Mouse (Mus musculus) spleen, adult 12 weeks (tissue): ENCODE measurements around the gene Smc6.

Source experiments
- DNase-seq: peaks from one replicate; pipeline ENCODE4 v3.0.0; 2022; ENCODE audit warnings: low spot score

Gene Smc6

DNA sequence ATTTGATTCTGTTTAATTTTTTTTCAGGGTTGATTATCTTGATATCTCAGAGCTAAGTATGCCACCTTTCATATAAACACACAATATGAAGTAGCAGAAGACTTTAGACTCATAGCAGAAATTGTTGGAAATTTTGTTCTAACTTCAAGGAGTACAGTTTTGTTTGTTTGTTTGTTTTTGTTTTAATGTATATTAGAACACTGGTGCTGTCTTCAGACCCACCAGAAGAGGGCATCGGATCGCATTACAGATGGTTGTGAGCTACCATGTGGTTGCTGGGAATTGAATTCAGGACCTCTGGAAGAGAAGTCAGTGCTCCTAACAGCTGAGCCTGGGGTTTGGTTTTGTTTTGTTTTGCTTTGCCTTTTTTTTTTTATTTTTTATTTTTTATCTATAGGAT lies 20.7 kb downstream of the Smc6 start:
- DNase-seq = no peak

DNA sequence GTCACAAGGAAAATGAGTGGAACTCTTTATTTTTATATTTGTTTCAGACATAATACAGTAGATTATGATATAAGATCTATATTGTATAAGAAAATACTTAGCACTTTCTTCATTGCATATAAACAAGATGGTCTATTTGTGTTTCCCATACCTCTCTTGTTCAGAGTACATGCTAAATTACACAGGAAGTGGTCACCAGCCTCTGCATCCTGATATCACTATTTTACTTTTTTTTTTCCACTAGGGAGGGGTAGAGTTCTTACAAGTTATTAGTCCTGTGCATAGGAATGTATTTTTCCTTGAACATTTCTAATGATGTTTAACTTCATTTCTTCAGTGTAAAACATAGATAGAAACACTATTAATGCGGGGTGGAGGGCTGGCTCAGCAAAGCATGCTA lies 35.2 kb downstream of the Smc6 start:
- no peak for DNase-seq

DNA sequence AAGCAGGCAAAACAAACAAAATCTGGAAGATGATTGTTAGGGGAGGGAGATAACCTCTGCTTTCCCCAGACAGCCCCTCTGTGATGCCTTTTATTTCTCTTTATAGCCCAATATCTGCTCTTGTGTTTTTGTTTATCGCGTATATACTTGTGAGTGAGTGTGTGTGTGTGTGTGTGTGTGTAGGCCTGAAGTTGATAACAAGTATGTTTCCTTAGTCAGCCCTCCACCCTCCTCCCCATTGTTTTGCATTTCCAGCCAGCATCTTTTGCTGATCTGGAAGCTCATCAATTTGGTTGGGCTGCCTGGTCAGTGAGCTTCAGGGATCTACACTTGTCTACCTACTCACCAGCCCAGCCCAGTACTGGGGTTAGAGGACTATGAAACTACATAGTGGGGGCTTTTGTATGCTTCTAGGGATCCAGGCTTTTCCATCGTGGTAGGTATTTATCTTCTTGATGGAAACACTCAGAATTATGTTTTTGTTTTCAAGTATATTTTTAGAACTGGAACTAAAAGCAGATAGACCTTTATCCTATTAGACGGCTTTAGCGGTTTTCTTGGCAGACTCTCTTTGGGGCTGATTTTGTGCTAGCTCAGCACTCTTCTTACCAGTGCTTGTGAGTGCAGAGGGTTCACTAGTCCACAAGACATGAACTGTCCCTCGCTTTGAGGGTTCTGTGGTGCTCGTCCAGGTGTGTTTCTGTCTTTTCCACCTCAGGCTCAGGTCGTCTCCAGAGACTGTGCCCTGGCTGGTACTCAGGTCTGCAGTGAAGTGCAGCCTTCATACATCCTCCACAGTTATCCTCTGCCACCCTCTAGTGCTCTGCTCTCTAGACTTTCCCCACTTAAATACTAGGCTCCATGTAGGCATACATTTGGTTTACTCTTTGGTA lies 41.3 kb downstream of the Smc6 start:
- no peak for DNase-seq

DNA sequence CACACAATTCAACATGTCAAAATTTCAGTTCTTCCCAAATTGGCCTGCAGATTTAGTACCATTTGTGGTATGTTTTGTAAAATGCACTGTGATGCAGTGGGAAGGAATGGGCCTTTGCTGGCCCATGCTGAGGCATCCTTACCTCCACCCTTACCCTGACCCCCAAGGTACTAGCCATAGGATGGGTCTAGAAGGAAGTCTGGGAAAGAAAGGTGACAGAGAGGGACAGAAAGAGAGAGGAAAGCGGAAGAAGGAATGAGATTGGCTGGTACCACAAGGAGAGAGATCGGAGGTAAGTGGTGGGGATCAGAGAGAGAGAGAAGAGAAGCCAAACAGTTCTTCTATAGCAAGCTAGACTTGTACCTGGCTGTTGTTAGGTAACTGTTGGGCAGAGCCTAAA lies 45.4 kb downstream of the Smc6 start:
- no peak for DNase-seq

DNA sequence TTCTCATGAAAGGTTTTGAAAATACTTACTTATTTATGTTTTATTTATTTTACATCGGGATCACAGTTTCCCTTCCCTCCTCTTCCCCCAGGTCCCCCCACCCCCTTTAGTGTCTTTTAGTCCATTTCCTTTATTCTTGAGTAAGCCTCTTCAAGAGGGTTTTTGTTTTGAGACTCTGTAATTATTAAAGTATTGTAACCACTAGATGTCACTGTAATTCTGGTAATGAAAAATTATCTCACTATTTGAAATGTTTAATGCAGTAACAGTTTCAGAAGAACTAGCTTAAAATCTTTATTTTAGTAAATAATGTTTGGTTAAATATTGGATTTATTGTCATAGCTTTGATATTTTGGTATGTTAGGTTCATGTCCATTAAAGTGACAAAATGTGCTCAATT lies 48.2 kb downstream of the Smc6 start:
- DNase-seq = no peak

DNA sequence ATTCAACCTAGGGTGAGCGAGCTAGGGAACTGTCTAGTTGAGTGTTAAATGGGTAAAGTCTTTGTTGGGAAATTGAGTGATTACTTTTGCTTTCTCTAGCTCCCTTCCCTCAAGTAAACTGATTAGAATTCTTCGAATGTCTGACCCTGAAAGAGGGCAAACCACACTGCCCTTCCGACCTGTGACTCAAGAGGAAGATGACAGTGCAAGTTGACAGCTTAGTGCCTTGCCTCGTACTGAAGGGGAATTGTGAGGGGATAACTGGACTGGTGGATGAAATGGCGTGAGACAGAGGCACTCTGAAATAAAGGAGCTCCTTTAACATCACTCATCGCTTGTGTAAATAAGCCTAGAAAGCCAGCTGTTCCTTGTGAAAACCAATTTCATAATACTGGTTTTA lies 52.0 kb downstream of the Smc6 start:
- no peak for DNase-seq

DNA sequence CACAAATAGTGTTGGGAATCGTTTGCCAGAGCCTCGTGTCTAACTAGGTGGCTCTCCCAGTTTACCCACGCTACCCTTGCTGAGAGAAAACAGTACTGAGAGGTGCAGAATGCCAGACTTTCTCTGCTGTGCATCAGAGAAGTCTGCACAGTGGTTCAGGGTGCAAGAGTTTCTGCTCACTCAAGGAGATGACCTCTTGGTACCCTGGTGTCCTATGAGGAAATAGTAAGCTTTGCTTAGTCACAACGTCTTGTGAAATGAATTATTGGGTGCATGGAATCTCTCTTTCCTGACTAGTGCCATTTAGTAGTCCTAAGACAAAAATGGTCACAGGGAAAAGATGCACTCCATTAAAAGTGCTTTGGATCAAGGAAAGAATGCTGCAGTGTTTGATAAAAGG lies 58.8 kb downstream of the Smc6 start:
- DNase-seq = no peak

DNA sequence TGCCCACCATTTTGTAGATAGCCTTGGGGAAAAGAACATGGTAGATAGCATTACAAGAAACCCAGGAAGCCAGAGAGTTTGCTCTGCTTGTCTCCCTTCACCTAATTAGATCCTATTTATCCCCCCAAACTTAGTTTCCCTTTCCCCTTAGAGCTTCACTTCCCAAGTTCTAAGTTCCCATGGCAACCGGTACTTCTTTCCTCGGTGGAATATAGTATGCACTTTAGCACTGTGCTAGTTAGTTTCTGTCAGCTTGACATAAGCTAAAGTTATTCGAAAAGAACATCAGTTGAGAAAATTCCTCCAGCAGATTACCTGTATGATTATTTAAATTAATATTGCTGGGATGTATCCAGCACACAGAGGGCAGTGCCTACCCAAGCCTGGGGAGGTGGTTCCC lies 60.8 kb downstream of the Smc6 start:
- no peak for DNase-seq

DNA sequence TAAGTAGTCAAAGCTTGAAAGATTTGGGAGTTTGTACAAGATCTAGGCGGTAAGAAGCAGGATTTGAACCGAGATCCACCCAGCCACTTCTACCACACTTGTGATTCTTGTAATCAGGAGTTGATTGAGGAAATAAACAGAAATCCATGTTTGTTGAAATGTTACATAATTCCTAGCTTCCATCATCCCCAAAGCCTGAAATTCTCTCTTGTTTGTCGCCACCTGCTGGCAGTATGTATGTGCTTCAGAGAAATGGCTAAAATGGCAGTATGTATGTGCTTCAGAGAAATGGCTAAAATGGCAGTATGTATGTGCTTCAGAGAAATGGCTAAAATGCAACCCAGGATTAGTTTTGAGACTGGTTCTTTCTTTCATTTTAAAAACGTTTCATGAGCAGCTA lies 71.2 kb downstream of the Smc6 start:
- no peak for DNase-seq

DNA sequence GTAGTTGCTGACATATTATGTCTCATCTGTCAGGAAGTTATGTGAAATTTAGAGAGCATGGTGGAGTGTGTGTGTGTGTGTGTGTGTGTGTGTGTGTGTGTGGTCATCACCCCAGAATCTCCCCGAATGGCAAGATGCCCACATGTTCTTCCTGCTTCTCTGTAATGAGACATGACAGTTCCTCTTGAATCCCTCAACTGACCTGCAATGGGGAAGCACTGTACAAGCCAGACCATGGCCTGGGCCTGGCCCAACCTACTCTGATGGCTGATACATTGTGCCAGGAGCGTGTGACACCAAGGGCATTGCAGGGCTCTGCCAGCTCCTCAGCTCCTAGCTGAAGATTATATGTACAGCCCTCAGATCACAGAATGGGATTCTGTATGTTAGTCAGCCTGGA lies 72.6 kb downstream of the Smc6 start:
- no peak for DNase-seq

DNA sequence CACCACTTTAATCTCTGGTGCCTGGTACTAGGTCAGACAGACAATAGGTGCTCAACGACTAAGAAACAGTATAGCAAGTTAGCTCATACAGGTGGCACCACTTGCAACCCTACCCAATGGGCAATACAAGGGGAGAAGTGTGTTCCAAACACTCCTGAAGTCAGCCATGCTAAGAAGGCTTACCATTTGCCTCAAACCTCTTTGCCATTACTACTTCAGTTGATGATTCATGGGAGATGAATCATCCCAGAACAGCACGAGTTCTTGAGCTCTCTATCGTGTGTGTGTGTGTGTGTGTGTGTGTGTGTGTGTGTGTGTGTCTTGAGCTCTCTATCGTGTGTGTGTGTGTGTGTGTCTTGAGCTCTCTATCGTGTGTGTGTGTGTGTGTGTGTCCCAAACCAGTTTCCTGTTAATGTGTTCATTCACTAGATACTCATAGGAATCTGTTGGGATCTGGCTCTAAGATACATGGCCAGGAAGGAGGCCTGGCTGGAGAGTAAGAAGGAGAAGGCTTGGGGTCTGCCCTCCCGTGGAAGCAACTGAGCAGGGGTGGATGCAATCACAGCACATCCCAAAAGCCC lies 76.4 kb downstream of the Smc6 start:
- DNase-seq = no peak

DNA sequence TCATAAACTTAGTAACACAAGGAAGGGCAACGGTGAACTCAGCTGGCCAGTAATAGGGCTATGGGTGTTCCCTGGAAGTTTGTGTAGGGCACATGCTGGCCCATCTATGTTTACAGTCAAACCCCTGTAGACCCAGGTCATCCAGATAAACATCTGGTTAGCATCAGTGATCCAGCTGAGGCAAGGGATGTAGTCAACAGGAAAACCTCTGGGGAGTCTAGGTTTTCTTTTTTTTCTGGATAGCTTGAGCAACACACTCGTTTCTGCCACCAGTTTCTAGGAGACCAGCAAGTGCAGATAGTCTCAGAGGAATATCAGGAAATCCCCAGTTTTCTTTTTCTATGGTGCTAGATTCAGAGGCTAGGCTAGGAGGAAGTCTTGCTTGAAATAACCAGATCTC lies 80.3 kb downstream of the Smc6 start:
- no peak for DNase-seq

DNA sequence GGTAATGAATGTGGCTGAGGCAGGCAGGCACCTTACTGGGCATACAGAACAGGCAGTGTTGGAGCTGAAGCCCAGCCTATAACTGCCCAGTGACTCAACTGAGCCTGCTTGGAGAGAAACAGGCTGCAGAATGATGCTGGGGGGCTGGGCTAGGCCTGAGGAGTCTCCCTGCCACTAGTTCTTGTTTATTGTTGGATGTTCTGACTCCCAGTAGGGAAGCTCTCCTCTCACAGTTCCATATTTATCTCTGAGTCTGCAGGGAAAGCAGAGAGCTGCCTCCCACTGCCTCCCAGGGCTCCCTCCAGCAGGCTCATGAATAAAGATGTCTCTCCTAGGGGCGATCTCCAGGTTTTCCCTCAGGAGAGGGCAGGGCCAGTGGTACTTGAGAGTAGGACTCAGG lies 82.7 kb downstream of the Smc6 start:
- DNase-seq = no peak

DNA sequence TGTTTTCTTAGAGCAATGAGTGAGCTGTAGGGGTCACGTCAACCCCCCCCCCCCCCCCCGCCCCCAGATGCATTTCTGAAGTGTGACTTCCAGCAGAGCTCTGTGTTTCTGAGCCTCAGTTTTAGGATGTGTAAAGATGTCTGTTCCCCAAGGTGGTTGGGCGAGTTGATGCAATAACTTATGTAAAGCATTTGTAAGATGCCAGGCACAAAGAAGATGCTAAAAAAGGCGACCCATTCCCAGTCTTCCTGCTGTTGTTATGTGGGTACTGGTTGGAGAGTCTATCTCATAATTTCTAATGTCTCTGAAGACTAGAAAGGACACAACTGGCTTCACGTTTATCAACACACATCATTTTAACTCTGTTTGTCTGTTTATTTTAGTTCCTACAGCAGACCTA lies 84.2 kb downstream of the Smc6 start:
- DNase-seq = no peak

DNA sequence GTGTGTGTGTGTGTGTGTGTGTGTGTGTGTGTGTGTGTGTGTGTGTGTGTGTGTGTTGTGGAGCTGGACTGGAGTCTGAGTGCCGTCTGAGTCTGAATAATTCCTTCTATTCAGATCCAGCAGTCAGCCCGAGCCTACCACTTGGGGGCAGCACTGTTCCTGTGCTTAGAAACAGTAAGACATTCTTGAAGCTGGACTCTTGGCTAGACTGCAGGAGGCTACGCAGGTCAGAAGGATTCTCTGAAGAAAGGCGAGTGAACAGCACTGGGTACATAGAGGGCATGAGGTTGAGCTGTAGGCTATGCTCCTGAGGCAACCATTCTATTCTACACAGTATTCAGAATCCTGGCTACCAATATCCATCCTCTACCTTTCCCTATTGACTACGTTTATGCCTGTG lies 85.2 kb downstream of the Smc6 start:
- no peak for DNase-seq

DNA sequence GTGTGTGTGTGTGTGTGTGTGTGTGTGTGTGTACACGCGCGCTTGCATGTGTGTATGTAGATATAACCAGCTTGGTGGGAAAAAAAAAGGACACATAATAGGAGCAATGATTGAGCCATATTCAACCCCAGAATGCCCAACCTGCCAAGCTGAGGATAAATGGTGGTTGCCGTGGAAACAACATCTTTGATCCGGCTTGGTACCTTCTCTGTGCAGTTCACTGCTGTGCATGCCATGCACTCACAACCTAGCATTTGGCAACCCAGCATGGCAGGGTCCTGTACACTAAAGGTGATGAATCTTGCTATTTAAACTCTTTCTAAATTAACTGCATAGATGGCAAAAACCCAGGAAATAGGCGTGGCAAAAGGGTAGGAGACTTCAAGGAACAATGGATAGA lies 96.7 kb downstream of the Smc6 start:
- DNase-seq = no peak

DNA sequence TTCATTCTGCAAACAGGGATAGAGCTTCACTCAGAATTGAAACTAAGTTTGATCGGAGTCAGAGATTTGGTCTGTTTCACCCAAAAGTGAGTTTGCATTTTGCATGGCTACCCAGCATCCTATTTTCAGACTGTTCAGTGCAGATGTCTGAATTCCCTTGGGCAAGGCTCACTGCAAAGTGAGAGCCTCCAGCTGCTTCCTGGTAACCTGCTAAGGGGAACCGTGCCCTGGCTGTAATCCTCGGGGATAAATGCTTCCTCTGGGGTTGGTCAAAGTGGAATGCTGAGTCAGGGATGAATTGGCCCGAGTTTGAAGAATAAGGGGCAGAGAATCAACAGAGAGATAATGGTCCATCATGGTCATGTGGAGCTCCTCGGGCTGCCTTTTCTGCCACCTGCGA lies 99.2 kb downstream of the Smc6 start:
- DNase-seq = no peak

DNA sequence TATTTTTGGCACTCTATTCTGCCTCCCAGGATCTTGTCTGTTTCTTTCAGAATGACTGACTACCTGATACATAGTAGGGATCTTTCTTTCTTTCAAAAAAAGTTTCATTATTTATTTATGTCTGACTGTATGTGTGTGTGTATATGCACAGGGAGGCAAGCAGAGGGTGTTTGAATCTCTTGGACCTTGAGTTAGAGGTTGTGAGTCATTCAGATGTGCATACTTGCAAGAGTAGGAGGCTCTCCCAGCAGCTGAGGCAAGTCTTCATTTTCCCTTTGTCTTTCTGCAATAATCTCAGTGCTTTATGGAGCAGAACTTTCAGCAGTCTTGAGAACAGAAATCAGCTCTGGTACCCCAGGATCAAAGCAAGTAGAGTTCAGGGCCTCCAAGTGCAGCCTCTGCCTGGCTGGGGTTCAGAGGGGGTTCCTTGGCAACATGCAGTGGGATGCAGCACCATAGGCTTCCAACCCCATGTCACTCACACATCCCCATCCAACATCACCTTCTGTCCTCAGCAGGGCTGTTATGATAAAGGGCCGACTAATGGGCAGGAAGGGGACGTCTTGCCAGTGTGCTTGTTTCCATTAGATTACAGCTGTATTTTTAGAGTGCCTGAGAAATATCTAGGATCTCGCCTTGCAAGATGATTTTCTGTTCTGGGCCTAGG lies 101.5 kb downstream of the Smc6 start:
- no peak for DNase-seq
